Mouse (Mus musculus) lung, adult 2 months (tissue): ENCODE data around the gene Trpm4.

Experiments
- CTCF ChIP-seq: fragments of 200-500 bp; IDR thresholded peaks from 2 replicates; pipeline ENCODE4 v1.5.1; 2011; ENCODE audit warnings: mild to moderate bottlenecking, low read length, control low read depth; ENCODE audit not compliant: insufficient read depth
- POLR2A ChIP-seq: fragments of 200-500 bp; IDR thresholded peaks from 2 replicates; pipeline ENCODE4 v1.6.1; 2011; ENCODE audit warnings: low read depth, mild to moderate bottlenecking, control low read depth, low read length, borderline replicate concordance; ENCODE audit errors: extremely low read depth

DNA sequence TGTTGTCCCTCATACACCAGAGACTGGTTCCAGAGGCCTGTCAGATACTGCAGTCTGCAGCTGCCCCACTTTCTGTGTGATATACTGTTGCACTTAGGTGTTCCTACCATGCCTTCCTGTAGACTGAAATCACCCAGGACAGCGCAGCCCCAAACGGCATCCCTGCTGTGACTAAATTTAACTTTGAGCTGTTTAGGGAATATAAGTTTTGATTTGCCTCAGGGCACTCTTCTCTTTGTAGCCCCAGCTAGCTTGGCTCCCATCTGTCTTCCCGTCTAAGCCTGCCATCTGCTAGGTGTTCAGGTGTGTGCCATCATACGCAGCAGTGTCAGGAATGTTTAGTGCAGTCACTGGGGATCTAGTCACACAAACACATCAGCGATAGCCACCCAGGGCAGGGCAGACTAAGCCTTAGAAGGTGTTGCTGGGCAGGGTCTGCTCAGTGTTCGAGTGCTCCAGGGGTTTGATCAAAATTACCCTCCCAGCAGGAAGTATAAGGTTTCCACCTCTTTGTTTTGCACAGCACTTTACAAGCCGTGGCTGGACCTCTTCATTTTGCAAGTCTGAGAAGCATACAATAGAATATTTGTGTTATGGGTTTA lies 70.5 kb downstream of the Trpm4 start:
- TF ChIP-seq POLR2A (no peak), CTCF (no peak)
